Mouse (Mus musculus) retina, postnatal 7 days (tissue): ENCODE measurements at regions not wholly inside any gene's neighbourhood (a gene's known extent, or its start where the extent isn't known, plus 50 kb on each side); places are given as distances from the start of the nearest gene placed in this dataset.
A peak's percentile ranks its signal among the peaks of the same experiment; 100 is the strongest.
"Not testable (repeated sequence)": the region's sequence is repeated elsewhere in the genome, so short reads cannot be mapped to it uniquely, and the experiment has no call there.

Experiments
- DNase-seq: peaks from one replicate; pipeline ENCODE4 v3.0.0-alpha.2; 2012; ENCODE audit warnings: low read depth, low spot score

DNA sequence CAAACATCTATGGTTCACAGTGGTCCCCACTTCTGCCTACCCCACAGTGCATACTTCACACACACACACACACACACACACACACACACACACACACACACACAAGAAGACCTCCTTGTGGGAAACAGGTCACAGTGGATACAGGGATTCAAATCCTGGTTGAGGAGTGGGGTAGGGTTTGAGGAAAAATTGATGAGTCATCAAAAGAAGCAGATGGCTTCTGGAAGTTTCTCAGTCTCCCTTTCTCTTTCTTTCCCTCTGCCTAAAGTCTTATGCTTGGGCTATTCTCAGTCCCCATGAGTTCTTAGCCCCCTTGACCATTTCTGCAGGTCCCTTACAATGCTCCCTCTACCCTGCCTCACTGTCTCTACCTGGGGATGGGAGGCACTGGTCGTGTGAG is 56.4 kb downstream of the Rassf10 start:
- DNase-seq: no peak

DNA sequence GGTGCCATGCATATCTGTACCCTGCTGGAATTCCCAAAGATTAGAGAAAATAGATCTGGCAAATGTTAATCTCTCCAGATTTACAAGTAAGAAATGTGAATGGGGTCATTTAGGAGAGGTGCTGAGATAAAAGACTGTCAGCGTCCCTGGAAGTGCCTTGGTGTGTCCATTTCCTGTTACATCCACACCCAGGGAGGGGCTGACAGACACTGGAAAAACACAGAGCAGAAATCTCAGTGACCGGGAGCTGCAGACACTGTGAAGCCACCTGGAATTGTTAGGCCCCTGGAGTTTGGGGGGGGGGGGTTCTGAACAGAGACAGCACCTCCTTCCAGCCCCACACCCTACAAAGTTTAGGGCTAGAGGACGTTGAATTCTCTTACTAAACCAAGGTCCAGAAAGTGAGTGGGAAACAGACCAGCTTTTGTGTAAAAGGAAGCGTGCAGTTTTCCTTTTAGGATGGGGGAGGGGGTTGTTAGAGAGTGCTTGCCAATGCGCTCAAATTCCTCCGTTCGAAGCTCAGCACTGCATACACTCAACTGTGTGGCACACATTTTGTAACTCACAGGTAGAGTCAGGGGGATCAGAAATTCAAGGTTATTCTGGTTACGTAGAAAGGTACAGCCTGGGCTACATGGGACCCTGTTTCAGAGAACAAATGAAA is 63.5 kb downstream of the Rassf10 start:
- DNase-seq: no peak

GRCm38 (mm10) chr7:113021412-113021811 is 67.7 kb downstream of the Rassf10 start:
- DNase-seq: no peak

- DNase-seq: no peak
Observed at GRCm38 (mm10) chr7:113022516-113022915, 68.8 kb downstream of the Rassf10 start.

DNA sequence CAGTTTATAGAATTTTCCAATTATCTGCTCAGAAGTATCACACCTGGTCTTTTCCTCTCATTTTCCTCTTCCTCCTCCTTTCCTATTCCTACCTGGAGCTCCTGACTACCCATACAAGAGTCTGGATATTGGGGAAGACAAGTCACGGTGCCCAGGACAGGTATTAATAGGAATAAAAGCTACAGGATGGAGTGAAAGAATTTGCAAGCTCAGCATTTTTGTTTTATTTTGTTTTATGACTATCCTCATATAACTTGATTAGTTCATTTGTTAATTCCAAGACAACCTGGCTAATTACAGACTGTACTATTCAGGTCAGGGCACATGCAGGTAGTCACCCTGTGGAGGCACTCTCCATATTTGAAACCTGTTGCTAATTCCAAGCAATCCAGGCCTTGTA is 72.0 kb downstream of the Rassf10 start:
- DNase-seq: no peak

- DNase-seq: no peak
Observed at GRCm38 (mm10) chr7:113026290-113027075, 72.7 kb downstream of the Rassf10 start.

GRCm38 (mm10) chr7:113027125-113027801 is 73.5 kb downstream of the Rassf10 start:
- DNase-seq: no peak

- DNase-seq: no peak
Observed at GRCm38 (mm10) chr7:113030053-113030752, 76.4 kb downstream of the Rassf10 start.

DNA sequence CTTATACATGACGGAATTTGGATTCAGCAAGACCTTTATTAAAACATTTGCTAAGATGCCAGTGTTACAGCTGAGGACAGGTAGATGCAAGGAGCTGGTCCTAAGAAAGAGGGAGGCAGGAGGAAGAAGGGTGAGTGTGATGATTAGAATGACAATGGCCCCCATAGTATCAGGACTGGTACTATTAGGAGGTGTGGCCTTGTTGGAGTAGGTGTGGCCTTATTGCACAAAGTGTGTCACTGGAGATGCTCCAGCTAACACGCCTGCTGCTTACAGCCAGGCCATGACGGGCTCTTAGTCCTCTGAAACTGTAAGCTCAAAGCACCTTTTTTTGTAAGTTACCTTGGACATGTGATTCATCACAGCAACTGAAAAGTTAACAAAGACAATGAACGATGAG is 82.0 kb downstream of the Rassf10 start:
- no peak for DNase-seq

DNA sequence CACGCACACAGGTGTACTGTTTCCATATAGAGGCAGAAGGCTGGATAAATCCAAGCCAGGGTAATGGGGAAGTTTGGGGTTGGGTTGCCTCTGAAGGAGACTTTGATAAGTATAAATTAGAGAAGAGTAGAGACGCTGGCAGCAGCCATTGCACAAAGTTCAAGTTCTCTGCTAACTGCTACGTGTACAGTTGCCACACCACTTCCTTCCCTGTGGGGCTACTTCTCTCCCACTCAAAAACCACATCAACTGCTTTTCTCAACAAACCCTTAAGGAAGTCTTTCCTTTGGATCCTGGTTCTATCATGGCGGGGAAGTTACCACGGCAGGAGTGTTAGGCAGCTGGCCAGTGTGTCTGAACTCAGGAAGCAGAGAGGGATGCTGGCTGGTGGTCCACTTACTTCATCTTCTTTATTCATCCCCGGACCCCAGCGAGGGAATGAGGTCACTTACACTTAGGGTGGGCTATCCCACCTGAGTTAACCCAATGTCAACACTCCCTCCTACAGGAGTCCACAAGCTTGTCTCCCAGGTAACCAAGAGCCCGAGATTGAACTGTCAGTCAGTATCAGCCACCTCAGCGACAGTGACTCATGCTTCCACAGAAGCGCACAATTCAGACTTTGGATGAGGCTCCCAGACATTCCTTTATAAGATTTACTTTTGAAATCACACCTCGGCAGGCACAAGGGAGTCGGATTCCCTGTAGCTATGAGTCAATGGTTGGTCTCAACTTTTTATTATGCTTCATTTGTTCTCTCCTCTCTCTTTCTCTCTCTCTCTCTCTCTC is 84.3 kb downstream of the Rassf10 start:
- no peak for DNase-seq

DNA sequence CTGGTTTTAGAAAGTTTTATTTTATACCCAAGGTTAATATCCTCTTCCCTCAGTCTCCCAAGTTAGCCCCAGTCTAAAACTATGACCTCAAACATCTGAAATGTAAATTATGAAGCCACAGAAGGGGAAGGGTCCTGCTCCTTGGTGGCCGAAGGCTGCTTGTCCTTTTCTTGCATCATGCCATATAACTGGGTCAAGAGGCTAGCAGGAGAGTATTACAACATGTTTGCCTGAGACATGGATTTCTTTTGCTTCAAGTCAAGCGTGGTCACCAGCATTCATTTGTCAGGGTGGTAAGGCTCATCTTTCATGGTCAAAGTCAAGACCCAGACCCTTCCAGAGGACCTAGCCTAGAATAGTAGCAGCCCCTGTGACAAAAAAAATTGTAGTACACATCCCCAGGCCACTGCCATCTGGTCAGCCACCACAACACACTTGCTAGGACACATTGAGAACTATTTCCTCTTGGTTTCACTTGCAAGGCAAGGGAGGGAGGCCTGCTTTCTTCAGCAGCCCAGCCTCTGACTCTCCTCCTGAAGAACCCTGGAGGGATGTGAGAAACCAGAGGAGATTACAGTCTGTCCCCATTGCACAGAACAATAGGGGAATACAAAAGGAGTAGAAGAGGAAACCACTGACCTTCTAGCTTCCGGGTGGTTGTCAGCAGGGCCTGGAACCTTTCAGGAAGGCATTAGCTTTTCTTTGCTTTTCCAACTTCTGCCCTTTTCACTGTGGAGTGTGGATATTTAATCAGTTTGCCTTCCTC is 85.3 kb downstream of the Rassf10 start:
- no peak for DNase-seq

GRCm38 (mm10) chr7:113045613-113046159 is 91.9 kb downstream of the Rassf10 start:
- not testable (repeated sequence) for DNase-seq

- DNase-seq: no peak
Observed at GRCm38 (mm10) chr7:113046406-113046805, 92.6 kb downstream of the Rassf10 start.

GRCm38 (mm10) chr7:113047583-113047982 is 93.8 kb downstream of the Rassf10 start:
- no peak for DNase-seq

DNA sequence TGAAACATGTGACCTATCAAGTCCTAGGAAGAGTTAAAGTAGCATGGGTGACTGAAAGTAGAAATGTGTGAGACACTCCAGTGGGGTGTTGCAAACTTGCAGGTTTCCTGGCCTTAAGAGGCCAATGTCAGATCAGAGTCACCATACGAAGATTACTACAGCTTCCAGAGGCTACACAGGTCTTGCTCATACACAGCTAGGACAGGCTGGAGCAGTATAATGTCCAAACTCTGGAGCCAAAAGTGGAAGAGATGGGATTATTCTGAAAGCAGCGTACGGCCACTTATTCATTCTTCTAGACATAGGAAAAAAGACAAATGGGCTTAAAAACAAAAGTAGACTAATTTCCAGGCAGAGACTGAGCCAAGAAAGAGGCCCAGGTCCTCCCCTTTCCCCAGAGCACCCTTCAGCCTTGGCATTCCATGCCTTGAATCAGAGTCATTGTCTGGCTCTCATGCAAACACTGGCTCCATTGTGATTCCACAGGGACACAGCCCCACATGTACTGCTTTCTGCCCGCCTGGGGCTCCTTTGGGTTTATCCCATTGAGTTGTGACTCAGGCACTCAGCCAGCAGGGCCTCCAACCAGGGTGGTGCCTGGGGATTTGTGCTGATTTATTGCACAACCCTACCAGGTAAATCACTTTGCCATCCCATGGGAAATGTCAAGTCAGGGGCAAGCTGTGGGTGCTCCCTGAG is 94.5 kb downstream of the Rassf10 start:
- DNase-seq: peak; percentile 6

- no peak for DNase-seq
Observed at GRCm38 (mm10) chr7:113049440-113049839, 95.7 kb downstream of the Rassf10 start.

- no peak for DNase-seq
Observed at GRCm38 (mm10) chr7:113052952-113053351, 99.2 kb downstream of the Rassf10 start.

DNA sequence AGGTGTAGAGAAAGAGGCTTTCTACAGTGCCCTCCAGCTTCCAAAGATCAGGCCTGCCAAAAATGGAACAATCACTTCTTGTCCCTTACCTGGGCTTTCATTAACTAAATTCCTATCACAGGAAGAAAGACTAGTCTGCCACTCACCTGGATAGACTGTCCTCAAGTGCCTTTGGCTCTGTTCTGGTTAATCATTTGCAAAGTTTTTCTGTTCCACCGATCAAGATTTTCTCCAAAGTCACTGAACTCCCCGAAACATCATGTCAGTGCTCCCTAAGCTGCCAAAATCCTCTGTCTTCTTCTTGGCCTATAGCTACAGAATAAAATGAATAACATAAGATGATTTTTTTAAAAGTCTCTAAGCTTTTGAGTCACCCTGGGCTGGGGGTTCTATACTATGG is 102.7 kb downstream of the Rassf10 start:
- DNase-seq: no peak

DNA sequence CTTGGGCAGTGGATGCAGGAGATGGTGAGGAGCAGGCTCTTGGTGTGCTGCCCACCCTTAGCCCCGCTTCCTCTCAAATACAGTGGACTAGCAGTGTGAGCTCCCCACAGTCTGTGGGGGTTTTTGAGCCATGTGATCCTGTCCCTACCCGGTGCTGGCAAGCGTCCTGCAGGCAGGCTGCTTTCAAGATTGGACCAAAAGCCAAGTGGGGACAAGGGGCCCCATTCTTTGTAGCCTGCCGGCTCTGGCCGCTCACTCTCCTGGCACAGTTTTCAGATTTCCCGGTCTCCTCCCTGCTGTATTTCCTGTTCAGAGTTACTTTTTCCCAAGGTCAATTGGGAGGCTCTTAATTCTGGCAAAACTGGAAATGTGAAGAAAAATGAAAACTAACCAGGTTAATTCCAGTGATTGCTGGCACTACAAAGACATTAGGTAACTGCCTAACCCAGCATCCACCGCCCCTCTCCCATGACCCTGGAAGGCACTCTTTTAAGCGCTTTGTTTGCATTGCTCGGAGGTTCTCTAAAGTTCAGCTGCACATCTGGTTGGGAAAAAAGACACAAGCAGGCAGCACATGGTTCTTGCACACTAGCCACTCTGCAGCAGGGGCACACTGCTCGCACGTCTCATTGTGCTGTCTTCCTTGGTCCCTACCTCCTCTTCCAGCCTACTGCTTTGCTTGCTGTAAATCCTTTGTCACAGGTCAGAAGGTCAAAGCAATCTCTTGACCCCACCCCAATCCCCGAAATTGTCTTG is 105.6 kb downstream of the Rassf10 start:
- DNase-seq: no peak
